Mouse (Mus musculus): ENCODE data around the gene Stum.

Stum gene

GRCm38 (mm10) chr1:180408832-180409231 lies 74.5 kb downstream of the Stum start:
- peak; percentile 73 for DNase-seq (ENCODE audit: low read depth, low spot score)
- no peaks in the 10 kb centered on the region for H3K27me3 ChIP-seq (ENCODE audit: control insufficient read depth, insufficient read depth, low read length, poor library complexity, severe bottlenecking)
- H3K36me3 ChIP-seq (ENCODE audit: control insufficient read depth, insufficient read depth, low read length, poor library complexity, severe bottlenecking) = peaks cover 3% of the 10 kb centered on the region; the same call in 1 of the 2 replicates

- DNase-seq (ENCODE audit: low read depth, low spot score) = peak; percentile 48
- Histone ChIP-seq H3K27me3 (ENCODE audit: control insufficient read depth, insufficient read depth, low read length, poor library complexity, severe bottlenecking) (no peaks in the 10 kb centered on the region), H3K36me3 (ENCODE audit: control insufficient read depth, insufficient read depth, low read length, poor library complexity, severe bottlenecking) (peaks cover 3% of the 10 kb centered on the region; the same call in 1 of the 2 replicates)
Measured at GRCm38 (mm10) chr1:180407727-180408719, 75.3 kb downstream of the Stum start.

- H3K27me3 ChIP-seq (ENCODE audit: control insufficient read depth, insufficient read depth, low read length, poor library complexity, severe bottlenecking) = no peaks in the 10 kb centered on the region
- peak; percentile 85 for DNase-seq (ENCODE audit: low read depth, low spot score)
- H3K36me3 ChIP-seq (ENCODE audit: control insufficient read depth, insufficient read depth, low read length, poor library complexity, severe bottlenecking) = no peaks in the 10 kb centered on the region
Measured at GRCm38 (mm10) chr1:180407171-180407671, 76.1 kb downstream of the Stum start.

- Histone ChIP-seq H3K27me3 (ENCODE audit: control insufficient read depth, insufficient read depth, low read length, poor library complexity, severe bottlenecking) (no peaks in the 10 kb centered on the region), H3K36me3 (ENCODE audit: control insufficient read depth, insufficient read depth, low read length, poor library complexity, severe bottlenecking) (no peaks in the 10 kb centered on the region)
- no peak for DNase-seq (ENCODE audit: low read depth, low spot score)
Measured at GRCm38 (mm10) chr1:180406336-180407035, 76.8 kb downstream of the Stum start.

GRCm38 (mm10) chr1:180405576-180406335 lies 77.5 kb downstream of the Stum start:
- DNase-seq (ENCODE audit: low read depth, low spot score) = no peak
- Histone ChIP-seq H3K36me3 (ENCODE audit: control insufficient read depth, insufficient read depth, low read length, poor library complexity, severe bottlenecking) (no peaks in the 10 kb centered on the region), H3K27me3 (ENCODE audit: control insufficient read depth, insufficient read depth, low read length, poor library complexity, severe bottlenecking) (no peaks in the 10 kb centered on the region)

GRCm38 (mm10) chr1:180404706-180405105 lies 78.6 kb downstream of the Stum start:
- H3K36me3 ChIP-seq (ENCODE audit: control insufficient read depth, insufficient read depth, low read length, poor library complexity, severe bottlenecking) = no peaks in the 10 kb centered on the region
- H3K27me3 ChIP-seq (ENCODE audit: control insufficient read depth, insufficient read depth, low read length, poor library complexity, severe bottlenecking) = no peaks in the 10 kb centered on the region
- no peak for DNase-seq (ENCODE audit: low read depth, low spot score)

- Histone ChIP-seq H3K27me3 (ENCODE audit: control insufficient read depth, insufficient read depth, low read length, poor library complexity, severe bottlenecking) (no peaks in the 10 kb centered on the region), H3K36me3 (ENCODE audit: control insufficient read depth, insufficient read depth, low read length, poor library complexity, severe bottlenecking) (no peaks in the 10 kb centered on the region)
- DNase-seq (ENCODE audit: low read depth, low spot score) = peak; percentile 90
Measured at GRCm38 (mm10) chr1:180403694-180404606, 79.4 kb downstream of the Stum start.

- no peaks in the 10 kb centered on the region for H3K36me3 ChIP-seq (ENCODE audit: control insufficient read depth, insufficient read depth, low read length, poor library complexity, severe bottlenecking)
- no peaks in the 10 kb centered on the region for H3K27me3 ChIP-seq (ENCODE audit: control insufficient read depth, insufficient read depth, low read length, poor library complexity, severe bottlenecking)
- no peak for DNase-seq (ENCODE audit: low read depth, low spot score)
Measured at GRCm38 (mm10) chr1:180403357-180403693, 80.0 kb downstream of the Stum start.

- no peaks in the 10 kb centered on the region for H3K27me3 ChIP-seq (ENCODE audit: control insufficient read depth, insufficient read depth, low read length, poor library complexity, severe bottlenecking)
- no peaks in the 10 kb centered on the region for H3K36me3 ChIP-seq (ENCODE audit: control insufficient read depth, insufficient read depth, low read length, poor library complexity, severe bottlenecking)
- DNase-seq (ENCODE audit: low read depth, low spot score) = no peak
Measured at GRCm38 (mm10) chr1:180402481-180403081, 80.7 kb downstream of the Stum start.

GRCm38 (mm10) chr1:180401725-180402124 lies 81.6 kb downstream of the Stum start:
- H3K36me3 ChIP-seq (ENCODE audit: control insufficient read depth, insufficient read depth, low read length, poor library complexity, severe bottlenecking) = no peaks in the 10 kb centered on the region
- peak; percentile 96 for DNase-seq (ENCODE audit: low read depth, low spot score)
- H3K27me3 ChIP-seq (ENCODE audit: control insufficient read depth, insufficient read depth, low read length, poor library complexity, severe bottlenecking) = no peaks in the 10 kb centered on the region

GRCm38 (mm10) chr1:180400691-180401455 lies 82.4 kb downstream of the Stum start:
- Histone ChIP-seq H3K27me3 (ENCODE audit: control insufficient read depth, insufficient read depth, low read length, poor library complexity, severe bottlenecking) (no peaks in the 10 kb centered on the region), H3K36me3 (ENCODE audit: control insufficient read depth, insufficient read depth, low read length, poor library complexity, severe bottlenecking) (no peaks in the 10 kb centered on the region)
- DNase-seq (ENCODE audit: low read depth, low spot score) = peak; percentile 64

- no peak for DNase-seq (ENCODE audit: low read depth, low spot score)
- no peaks in the 10 kb centered on the region for H3K27me3 ChIP-seq (ENCODE audit: control insufficient read depth, insufficient read depth, low read length, poor library complexity, severe bottlenecking)
- no peaks in the 10 kb centered on the region for H3K36me3 ChIP-seq (ENCODE audit: control insufficient read depth, insufficient read depth, low read length, poor library complexity, severe bottlenecking)
Measured at GRCm38 (mm10) chr1:180398446-180398845, 84.9 kb downstream of the Stum start.

- Histone ChIP-seq H3K27me3 (ENCODE audit: control insufficient read depth, insufficient read depth, low read length, poor library complexity, severe bottlenecking) (no peaks in the 10 kb centered on the region), H3K36me3 (ENCODE audit: control insufficient read depth, insufficient read depth, low read length, poor library complexity, severe bottlenecking) (no peaks in the 10 kb centered on the region)
- no peak for DNase-seq (ENCODE audit: low read depth, low spot score)
Measured at GRCm38 (mm10) chr1:180397734-180398133, 85.6 kb downstream of the Stum start.

Data from splenic B cell, adult 2 months (primary cell).